Mouse (Mus musculus) layer of hippocampus, adult 2 months (tissue): ENCODE results near the gene Abcg5. TPM values are rescaled to one million over a fixed set of nuclear protein-coding genes. Genes with fewer than 3 reads are reported as not detected.
A peak's percentile ranks its signal among the peaks of the same experiment; 100 is the strongest.

Experiments
- DNase-seq, 2 experiments: peaks; one replicate each; pipeline ENCODE4 v3.0.0; 2022; ENCODE audit warnings: low spot score in 2 of 2
- H3K27ac ChIP-seq: fragments of 200-600 bp; 2 replicates; pipeline ENCODE4 v1.8.1; 2022
- H3K4me3 ChIP-seq: fragments of 200-600 bp; 2 replicates; pipeline ENCODE4 v1.8.1; 2022; ENCODE audit warnings: mild to moderate bottlenecking
- CTCF ChIP-seq: fragments of 200-600 bp; conservative IDR thresholded peaks from 2 replicates; pipeline ENCODE4 v1.8.1; 2022; ENCODE audit warnings: antibody characterized with exemption, mild to moderate bottlenecking, moderate library complexity
- total RNA-seq, 2 experiments: library from RNA; stranded (reverse); gene quantifications; 2 replicates each; pipeline ENCODE4 v1.2.3; 2021

Gene Abcg5
- total RNA-seq, 2 experiments from 2014 or later, result not detected

- no peak overlapping the region for H3K27ac ChIP-seq
- no peak for DNase-seq
- TF ChIP-seq CTCF, result no peak
- no peak overlapping the region for H3K4me3 ChIP-seq
Measured at GRCm38 (mm10) chr17:84675204-84675603, 7.6 kb downstream of the Abcg5 start.

- no peak for DNase-seq
- H3K27ac ChIP-seq, result no peak overlapping the region
- H3K4me3 ChIP-seq, result no peak overlapping the region
- no peak for TF ChIP-seq CTCF
Measured at GRCm38 (mm10) chr17:84674048-84674447, 8.8 kb downstream of the Abcg5 start.

GRCm38 (mm10) chr17:84672376-84673369 lies 10.1 kb downstream of the Abcg5 start:
- no peak for DNase-seq
- Histone ChIP-seq H3K4me3 (no peak overlapping the region), H3K27ac (no peak overlapping the region)
- TF ChIP-seq CTCF, result no peak

DNA sequence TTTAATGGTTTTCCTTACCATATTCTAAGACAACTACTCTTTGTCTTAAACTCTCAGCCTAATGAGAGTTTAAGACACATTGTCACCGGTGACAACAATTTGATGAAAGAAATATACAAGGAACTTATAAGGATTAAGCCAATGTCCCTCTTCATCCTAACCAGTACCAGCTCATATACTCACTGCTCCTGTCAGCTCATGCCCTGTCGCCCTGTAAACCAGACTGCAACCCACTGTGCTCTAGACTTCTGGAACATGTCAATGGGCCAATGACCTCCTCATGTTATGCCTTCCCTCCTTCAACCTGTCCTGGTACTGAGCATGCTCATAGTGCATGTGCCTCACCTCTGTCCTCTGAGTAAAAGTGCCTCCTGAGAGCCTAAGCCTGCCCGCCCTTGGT lies 15.0 kb downstream of the Abcg5 start:
- Histone ChIP-seq H3K27ac (no peak overlapping the region), H3K4me3 (no peak overlapping the region)
- no peak for TF ChIP-seq CTCF
- DNase-seq, result no peak

DNA sequence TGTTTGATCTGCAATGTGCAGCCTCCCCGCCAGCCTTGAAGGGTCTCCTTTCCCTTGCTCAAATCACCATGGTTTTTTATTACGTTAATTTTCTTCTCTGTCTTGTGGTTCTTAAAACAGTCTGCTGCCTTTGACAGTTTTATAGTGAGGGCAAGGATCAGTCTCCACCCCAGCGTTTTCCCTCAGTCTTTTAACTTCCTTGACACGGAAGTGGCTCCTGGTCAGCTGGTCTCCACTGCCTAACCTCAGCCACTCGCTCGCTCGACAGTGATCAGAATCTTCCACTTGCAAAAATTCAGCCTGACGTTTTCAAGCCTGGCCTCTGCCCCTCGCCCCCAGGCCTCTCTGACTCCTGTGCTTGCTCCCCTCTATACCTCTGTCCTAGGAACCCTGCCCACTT lies 17.1 kb downstream of the Abcg5 start:
- no peak overlapping the region for H3K27ac ChIP-seq
- H3K4me3 ChIP-seq, result no peak overlapping the region
- no peak for DNase-seq
- TF ChIP-seq CTCF, result no peak

GRCm38 (mm10) chr17:84665053-84665452 lies 17.8 kb downstream of the Abcg5 start:
- TF ChIP-seq CTCF, result no peak
- Histone ChIP-seq H3K27ac (no peak overlapping the region), H3K4me3 (no peak overlapping the region)
- DNase-seq, result no peak

- H3K27ac ChIP-seq, result no peak overlapping the region
- H3K4me3 ChIP-seq, result no peak overlapping the region
- DNase-seq, result no peak
- TF ChIP-seq CTCF, result no peak
Measured at GRCm38 (mm10) chr17:84658951-84659350, 23.9 kb downstream of the Abcg5 start.

DNA sequence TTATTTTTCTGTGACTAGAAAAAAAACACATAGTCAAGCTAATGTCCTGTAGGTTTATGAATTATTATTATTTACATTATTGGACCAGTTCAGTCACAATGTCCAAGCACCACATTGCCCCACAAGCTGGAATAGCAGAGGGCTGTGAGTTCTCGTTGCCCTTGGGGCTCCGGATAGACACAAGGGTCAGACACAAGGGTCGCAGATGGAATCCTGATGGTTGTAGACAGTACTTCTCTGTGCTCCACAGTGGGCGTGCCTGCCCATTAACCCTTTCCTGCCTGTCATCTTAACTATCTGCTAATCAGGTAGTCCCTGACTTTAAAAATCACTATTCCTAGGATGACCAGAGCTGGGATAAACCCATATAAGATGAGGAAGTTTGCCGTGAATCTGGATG lies 24.6 kb downstream of the Abcg5 start:
- no peak for TF ChIP-seq CTCF

GRCm38 (mm10) chr17:84657782-84658181 lies 25.0 kb downstream of the Abcg5 start:
- DNase-seq, result no peak
- Histone ChIP-seq H3K4me3 (no peak overlapping the region), H3K27ac (no peak overlapping the region)
- TF ChIP-seq CTCF, result no peak

More for the DNA sequence above, 24.6 kb downstream of the Abcg5 start:
- H3K27ac ChIP-seq, result no peak overlapping the region
- DNase-seq, result no peak
- no peak overlapping the region for H3K4me3 ChIP-seq

DNA sequence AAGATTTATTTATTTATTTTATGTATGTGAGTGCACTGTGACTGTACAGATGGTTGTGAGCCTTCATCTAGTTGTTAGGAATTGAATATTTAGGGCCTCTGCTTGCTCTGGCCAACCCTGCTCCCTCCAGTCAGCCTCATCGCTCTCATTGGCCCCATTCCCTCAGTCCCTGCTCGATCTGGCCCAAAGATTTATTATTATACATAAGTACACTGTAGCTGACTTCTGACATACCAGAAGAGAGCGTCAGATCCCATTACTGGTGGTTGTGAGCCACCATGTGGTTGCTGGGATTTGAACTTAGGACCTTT lies 25.4 kb downstream of the Abcg5 start:
- no peak for DNase-seq
- TF ChIP-seq CTCF, result peak; percentile 13; the same call in 1 of the 2 replicates
- Histone ChIP-seq H3K27ac (no peak overlapping the region), H3K4me3 (no peak overlapping the region)

- no peak for TF ChIP-seq CTCF
- Histone ChIP-seq H3K27ac (no peak overlapping the region), H3K4me3 (no peak overlapping the region; the same call in 1 of the 2 replicates)
- DNase-seq, result no peak
Measured at GRCm38 (mm10) chr17:84656653-84657421, 26.0 kb downstream of the Abcg5 start.

GRCm38 (mm10) chr17:84656205-84656604 lies 26.6 kb downstream of the Abcg5 start:
- no peak for TF ChIP-seq CTCF
- DNase-seq, result no peak
- Histone ChIP-seq H3K4me3 (no peak overlapping the region), H3K27ac (no peak overlapping the region)

GRCm38 (mm10) chr17:84653544-84653943 lies 29.3 kb downstream of the Abcg5 start:
- H3K27ac ChIP-seq, result no peak overlapping the region
- no peak for TF ChIP-seq CTCF
- DNase-seq, result no peak
- H3K4me3 ChIP-seq, result no peak overlapping the region
